ENCODE assay signal across 21 mouse cellular contexts in the genomic region with DNA sequence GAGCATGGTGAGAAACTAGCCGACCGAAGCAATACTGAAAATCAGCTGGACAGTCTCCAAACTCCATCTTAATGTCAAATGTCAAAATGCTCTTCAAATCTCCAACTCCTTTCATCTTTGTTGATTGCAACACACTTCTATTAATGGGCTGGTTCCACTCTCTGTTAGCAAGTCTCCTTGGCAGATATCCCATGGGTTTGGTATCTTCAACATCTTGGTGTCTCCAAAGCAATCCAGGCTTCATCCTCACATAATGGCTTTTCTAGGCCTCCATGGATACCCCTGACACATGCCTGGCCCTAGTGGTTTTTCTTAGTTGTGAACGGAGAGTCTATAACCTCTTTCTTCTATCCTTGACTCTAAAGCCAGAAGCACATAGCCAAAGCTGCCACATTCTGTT.
DNase-seq lines count a peak whose midpoint lies in the region; ATAC-seq and TF ChIP-seq lines count a peak whose summit lies in the region.
"Had no signal": no experiment of that assay in that cellular context is flagged by ENCODE, and none has a peak within 500 bp of the region (broad histone marks: within the 10 kb centered on the region; RNA-seq: fewer than 3 reads in every experiment).

No protein-coding gene starts in this region.

- 0 out of 2 replicates have a peak, but pooled peaks have one; percentile 39 for ATAC-seq in lung, embryonic 15.5 days (ENCODE audit: borderline replicate concordance, extremely low read depth, low FRiP score, low TSS enrichment)
- ATAC-seq in lung, postnatal 0 days, result no peak
- ATAC-seq: forebrain, embryonic 14.5 days; forebrain, embryonic 16.5 days had no signal

- H3K4me1 ChIP-seq in lung, embryonic 15.5 days, result no peaks in the 10 kb centered on the region
- no peaks in the 10 kb centered on the region for H3K4me1 ChIP-seq in lung, postnatal 0 days (ENCODE audit: insufficient read depth, low read depth, low read length)
- H3K4me1 ChIP-seq: embryonic facial prominence, embryonic 15.5 days; forebrain, embryonic 12.5 days had no signal

- H3K27me3 ChIP-seq in lung, embryonic 15.5 days, result no peaks in the 10 kb centered on the region
- H3K27me3 ChIP-seq in lung, postnatal 0 days (replicated peaks; ENCODE audit: insufficient read depth, low read length), result no peaks in the 10 kb centered on the region
- H3K27me3 ChIP-seq: embryonic facial prominence, embryonic 13.5 days; embryonic facial prominence, embryonic 15.5 days; forebrain, embryonic 12.5 days had no signal

- H3K36me3 ChIP-seq in lung, embryonic 15.5 days, result no peaks in the 10 kb centered on the region
- H3K36me3 ChIP-seq in lung, postnatal 0 days (ENCODE audit: insufficient read depth, low read length), result no peaks in the 10 kb centered on the region
- H3K36me3 ChIP-seq: embryonic facial prominence, embryonic 13.5 days; embryonic facial prominence, embryonic 15.5 days; forebrain, embryonic 10.5 days; forebrain, embryonic 12.5 days had no signal

- H3K9me3 ChIP-seq in lung, embryonic 15.5 days, result no peaks in the 10 kb centered on the region
- no peaks in the 10 kb centered on the region for H3K9me3 ChIP-seq in lung, postnatal 0 days (ENCODE audit: low read length)
- H3K9me3 ChIP-seq: embryonic facial prominence, embryonic 13.5 days; embryonic facial prominence, embryonic 15.5 days; forebrain, embryonic 10.5 days; forebrain, embryonic 12.5 days had no signal

- 52% methylated on average over 3 of the region's 3 CpGs for WGBS in lung, embryonic 15.5 days
- 53% methylated on average over 3 of the region's 3 CpGs for WGBS in lung, postnatal 0 days

- no peak overlapping the region for H3K4me2 ChIP-seq in lung, embryonic 15.5 days
- no peak overlapping the region for H3K4me2 ChIP-seq in lung, postnatal 0 days (replicated peaks; ENCODE audit: low read depth, low read length)
- H3K4me2 ChIP-seq: embryonic facial prominence, embryonic 13.5 days; embryonic facial prominence, embryonic 15.5 days; forebrain, embryonic 12.5 days had no signal

- H3K9ac ChIP-seq in lung, embryonic 15.5 days, result no peak overlapping the region
- no peak overlapping the region for H3K9ac ChIP-seq in lung, postnatal 0 days (replicated peaks; ENCODE audit: low read depth)
- H3K9ac ChIP-seq: embryonic facial prominence, embryonic 13.5 days; embryonic facial prominence, embryonic 15.5 days; forebrain, embryonic 12.5 days had no signal

- TF ChIP-seq EP300 in lung, postnatal 0 days (IDR thresholded peaks at IDR 0.05), result no peak

- TF ChIP-seq CTCF in lung, postnatal 0 days (IDR thresholded peaks at IDR 0.05), result no peak

- no peak for DNase-seq in lung, postnatal 25 days (ENCODE audit: low spot score)
- peak; percentile 7 for DNase-seq in lung, postnatal 0 days (ENCODE audit: low spot score)
- no peak for DNase-seq in lung, postnatal 14 days
- DNase-seq: adrenal gland, adult 2 months; adrenal gland, postnatal 10 days; adrenal gland, postnatal 25 days; cerebellum, adult 11 months; cerebellum, adult 18-20 months; cerebellum, adult 8-10 months; cerebellum, adult 9-11 months; cerebellum, postnatal 14 days; cerebellum, postnatal 36 days; embryo, embryonic 11 days had no signal

- H3K4me3 ChIP-seq in lung, embryonic 15.5 days, result no peak overlapping the region
- no peak overlapping the region for H3K4me3 ChIP-seq in lung, postnatal 0 days (ENCODE audit: low read depth, low read length)
- H3K4me3 ChIP-seq: embryonic facial prominence, embryonic 13.5 days; embryonic facial prominence, embryonic 15.5 days; erythroblast, embryonic 14.5 days; forebrain, embryonic 10.5 days; forebrain, embryonic 12.5 days had no signal

- no peak overlapping the region for H3K27ac ChIP-seq in lung, embryonic 15.5 days
- no peak overlapping the region for H3K27ac ChIP-seq in lung, postnatal 0 days (ENCODE audit: low read length)
- H3K27ac ChIP-seq: embryonic facial prominence, embryonic 13.5 days; embryonic facial prominence, embryonic 15.5 days; forebrain, embryonic 10.5 days; forebrain, embryonic 12.5 days had no signal
